Mouse (Mus musculus) midbrain, postnatal 0 days (tissue): ENCODE measurements around the gene Nr1d1. TPM values are rescaled to one million over a fixed set of nuclear protein-coding genes. Genes with fewer than 3 reads are reported as not detected.
A peak's percentile ranks its signal among the peaks of the same experiment; 100 is the strongest.

ENCODE experiments used
- ATAC-seq: fragments of 200-750 bp; cut with Nextera tagmentation; 2 replicates; pipeline ENCODE4 v1.8.0; 2017; ENCODE audit warnings: moderate number of reproducible peaks, mild to moderate bottlenecking, moderate TSS enrichment, moderate library complexity; ENCODE audit not compliant: low FRiP score
- DNase-seq: peaks from one replicate; pipeline ENCODE4 v3.0.0-alpha.2; 2015; ENCODE audit warnings: low spot score
- H3K27ac ChIP-seq: fragments of 300-500 bp; sonication (generic); 2 replicates; pipeline ENCODE4 v1.5.1; 2014; ENCODE audit warnings: low read depth, mild to moderate bottlenecking, low read length, mixed read lengths
- H3K27me3 ChIP-seq: fragments of 300-500 bp; sonication (generic); 2 replicates; pipeline ENCODE4 v1.6.1; 2014; ENCODE audit warnings: low read length, control low read depth, mixed read lengths; ENCODE audit not compliant: insufficient read depth
- H3K36me3 ChIP-seq: fragments of 300-500 bp; sonication (generic); 2 replicates; pipeline ENCODE4 v1.6.1; 2014; ENCODE audit warnings: low read length, control low read depth, mixed read lengths; ENCODE audit not compliant: insufficient read depth
- H3K4me1 ChIP-seq: fragments of 300-500 bp; sonication (generic); 2 replicates; pipeline ENCODE4 v1.6.1; 2014; ENCODE audit warnings: mild to moderate bottlenecking, control low read depth, antibody characterized with exemption, low read length, mixed read lengths; ENCODE audit not compliant: insufficient read depth
- H3K4me2 ChIP-seq: fragments of 300-500 bp; sonication (generic); 2 replicates; pipeline ENCODE4 v1.6.1; 2014; ENCODE audit warnings: low read depth, mild to moderate bottlenecking, low read length, mixed read lengths; ENCODE audit not compliant: poor library complexity, severe bottlenecking
- H3K4me3 ChIP-seq: fragments of 300-500 bp; sonication (generic); 2 replicates; pipeline ENCODE4 v1.5.1; 2014; ENCODE audit warnings: low read depth, mild to moderate bottlenecking, low read length, moderate library complexity
- H3K9ac ChIP-seq: fragments of 300-500 bp; sonication (generic); replicated peaks from 2 replicates; pipeline ENCODE4 v1.6.1; 2014; ENCODE audit warnings: mild to moderate bottlenecking, low read length, moderate library complexity, mixed read lengths; ENCODE audit not compliant: poor library complexity, severe bottlenecking
- H3K9me3 ChIP-seq: fragments of 300-500 bp; sonication (generic); 2 replicates; pipeline ENCODE4 v1.6.1; 2016; ENCODE audit warnings: low read length, control low read depth
- CTCF ChIP-seq: IDR thresholded peaks from 2 replicates; pipeline ENCODE4 v1.5.1; 2016; ENCODE audit warnings: antibody characterized with exemption, mild to moderate bottlenecking
- WGBS: fragments of 180-500 bp; shearing (Covaris S2); extraction: QIAGEN DNeasy Blood & Tissue Kit; methylation state at CpG from one replicate; pipeline ENCODE4 v1.1.7; 2014; 5-methylcytosine and 5-hydroxymethylcytosine counted together
- polyA plus RNA-seq: library from polyadenylated mRNA; unstranded; fragments of >200 nt; fragmentation: Nextera tagmentation; extraction: Ambion mirVana; gene quantifications from 2 replicates; pipeline ENCODE4 v1.2.1, GENCODE M21; 2015
- total RNA-seq: library from RNA; depleted of rRNA; stranded (reverse); fragments of >200 nt; gene quantifications from 2 replicates; pipeline ENCODE4 v1.2.3, GENCODE M21; 2014

Nr1d1 gene
- total and polyA plus RNA-seq, 2 experiments from 2014 or later = 11.0 to 14.3 TPM

DNA sequence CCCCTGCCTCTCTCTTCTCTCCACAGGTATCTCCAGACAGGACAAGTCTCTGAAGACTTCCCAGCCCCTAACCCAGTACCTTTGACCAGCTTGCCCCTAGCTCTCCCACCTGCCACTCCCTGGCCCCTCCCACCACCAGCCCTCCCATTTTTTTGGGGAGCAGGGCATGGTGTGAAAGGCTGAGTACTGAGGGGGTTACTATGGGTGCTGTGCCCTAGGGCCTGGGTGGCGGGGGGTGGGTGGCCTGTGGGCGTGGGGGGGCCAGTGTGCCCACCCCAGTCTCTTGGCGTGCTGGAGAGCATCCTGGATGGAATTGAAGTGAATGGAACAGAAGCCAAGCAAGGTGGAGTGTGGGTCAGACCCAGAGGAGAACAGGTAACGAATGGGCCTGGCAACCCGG is 21.9 kb downstream of the Nr1d1 start:
- H3K4me1 ChIP-seq = peaks cover 35% of the 10 kb centered on the region
- peak overlapping the region; percentile 4; the same call in 1 of the 2 replicates for H3K9ac ChIP-seq
- H3K27me3 ChIP-seq = no peaks in the 10 kb centered on the region
- 93% methylated on average over 5 of the region's 5 CpGs for WGBS
- ATAC-seq = no peak
- DNase-seq = no peak
- no peak overlapping the region for H3K4me2 ChIP-seq
- H3K9me3 ChIP-seq = no peaks in the 10 kb centered on the region
- TF ChIP-seq CTCF = no peak
- peak overlapping the region; percentile 74 for H3K27ac ChIP-seq
- H3K4me3 ChIP-seq = no peak overlapping the region
- peaks cover 20% of the 10 kb centered on the region for H3K36me3 ChIP-seq

DNA sequence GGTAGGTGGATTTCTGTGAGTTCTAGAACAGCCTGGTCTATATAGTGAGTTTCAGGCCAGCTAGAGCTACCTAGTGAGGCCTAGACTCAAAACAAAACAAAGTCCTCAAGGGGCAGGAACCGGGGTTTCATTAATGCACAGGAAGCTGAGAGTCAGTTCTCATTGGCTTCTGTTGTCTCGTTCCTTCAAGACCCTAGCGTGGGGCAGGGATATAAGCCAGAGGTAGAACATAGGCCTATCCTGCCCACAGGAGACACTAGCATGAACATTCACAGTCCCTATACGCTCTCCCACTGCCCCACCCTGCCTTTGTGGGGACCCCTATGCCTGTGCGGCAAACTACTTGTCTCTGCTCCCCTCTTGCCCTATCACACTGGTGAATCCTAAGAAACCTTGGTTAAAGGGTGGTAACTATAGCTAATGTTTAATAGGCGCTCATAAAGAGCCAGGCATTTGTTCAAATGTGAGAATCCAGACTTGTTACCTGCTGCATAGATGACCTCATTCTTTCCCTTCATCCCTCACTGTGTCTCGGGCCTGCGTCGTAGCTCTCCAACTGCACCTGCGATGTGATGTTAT is 22.5 kb downstream of the Nr1d1 start:
- DNase-seq = no peak
- peak overlapping the region; percentile 74; the same call in 1 of the 2 replicates for H3K27ac ChIP-seq
- 81% methylated on average over 10 of the region's 10 CpGs for WGBS
- no peak for TF ChIP-seq CTCF
- no peak overlapping the region for H3K4me2 ChIP-seq
- H3K9ac ChIP-seq = 0 out of 2 replicates have a peak overlapping the region, but pooled peaks have one; percentile 4
- no peak for ATAC-seq
- peaks cover 18% of the 10 kb centered on the region for H3K36me3 ChIP-seq
- H3K4me1 ChIP-seq = peaks cover 39% of the 10 kb centered on the region
- no peaks in the 10 kb centered on the region for H3K27me3 ChIP-seq
- H3K4me3 ChIP-seq = no peak overlapping the region
- no peaks in the 10 kb centered on the region for H3K9me3 ChIP-seq

DNA sequence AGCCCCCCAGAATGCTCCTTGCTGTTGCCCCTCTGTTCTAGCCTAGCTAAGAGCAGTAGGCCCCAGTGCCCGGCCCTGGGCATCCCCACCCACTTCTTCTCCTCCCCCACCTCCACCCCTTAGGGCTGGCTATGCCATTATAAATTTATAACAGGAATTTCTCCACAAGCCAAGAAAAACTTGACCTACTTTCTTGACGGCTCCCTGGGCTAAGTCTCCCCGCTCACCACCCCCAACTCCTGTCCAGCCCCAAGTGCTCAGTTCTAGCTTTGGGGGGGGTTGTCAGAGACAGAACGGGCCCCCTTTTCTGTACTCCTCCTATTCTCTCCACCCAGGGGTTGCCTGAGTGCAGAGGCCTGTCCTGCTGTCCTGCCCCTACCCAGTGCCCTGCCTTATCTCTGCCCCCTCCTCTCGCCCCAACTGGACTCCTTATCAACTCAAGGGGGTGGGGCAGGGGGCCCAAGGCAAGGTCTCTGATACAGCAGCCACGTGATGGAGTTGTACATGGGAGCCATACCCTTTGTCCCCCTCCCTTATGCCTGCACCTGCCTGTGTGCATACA is 23.8 kb downstream of the Nr1d1 start:
- Histone ChIP-seq H3K4me1 (peaks cover 50% of the 10 kb centered on the region), H3K9ac (peak overlapping the region; percentile 42; the same call in 1 of the 2 replicates), H3K36me3 (peaks cover 13% of the 10 kb centered on the region), H3K27me3 (no peaks in the 10 kb centered on the region), H3K4me3 (no peak overlapping the region), H3K4me2 (peak overlapping the region; percentile 94), H3K27ac (peak overlapping the region; percentile 96), H3K9me3 (no peaks in the 10 kb centered on the region)
- ATAC-seq (peak; percentile 14; the same call in 1 of the 2 replicates), DNase-seq (no peak)
- 14% methylated on average over 6 of the region's 6 CpGs for WGBS
- TF ChIP-seq CTCF = no peak

DNA sequence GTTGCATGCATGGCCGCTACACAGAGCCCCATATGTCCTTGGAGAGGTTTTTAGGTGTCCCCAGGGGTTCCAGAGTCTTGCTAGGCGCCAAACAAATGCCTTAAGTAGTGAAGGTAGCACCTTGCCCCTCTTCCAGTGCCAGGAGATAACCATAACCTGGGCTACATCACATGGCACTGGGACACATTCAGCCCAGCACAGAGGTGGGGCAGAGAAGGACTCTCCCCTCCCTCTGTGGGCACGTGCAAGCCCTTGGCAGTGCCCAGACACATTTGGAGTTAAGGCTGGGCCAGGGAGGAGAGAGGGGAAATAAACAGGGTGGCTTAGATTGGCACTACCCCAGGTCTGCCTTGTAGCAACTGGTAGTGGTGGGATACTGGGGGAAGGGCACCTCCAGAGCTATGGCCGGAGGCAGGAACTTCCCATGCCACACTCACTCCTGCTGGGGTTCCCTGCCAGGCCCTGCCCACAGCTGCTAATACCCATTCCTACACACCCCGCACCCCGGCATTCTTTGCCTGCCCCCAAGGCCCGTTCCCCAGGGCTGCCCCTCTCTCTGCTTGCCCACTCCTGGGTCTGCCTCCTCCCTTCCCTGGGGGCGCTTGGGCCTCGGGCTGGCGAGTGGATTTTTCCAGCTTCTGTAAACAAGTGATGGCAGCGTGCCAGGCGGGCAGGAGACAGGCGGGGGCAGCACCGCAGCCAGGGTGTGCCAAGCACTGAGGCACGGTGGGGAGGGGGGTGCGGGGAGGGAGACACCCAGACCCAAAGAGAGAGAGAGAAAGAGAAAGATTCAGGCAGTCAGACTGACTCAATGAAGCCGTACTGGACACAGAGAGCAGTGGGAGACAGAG is 24.6 kb downstream of the Nr1d1 start:
- WGBS = 12% methylated on average over 15 of the region's 17 CpGs
- Histone ChIP-seq H3K36me3 (peaks cover 10% of the 10 kb centered on the region; the same call in 1 of the 2 replicates), H3K4me3 (no peak overlapping the region), H3K4me2 (peak overlapping the region; percentile 94), H3K27ac (peak overlapping the region; percentile 96), H3K27me3 (no peaks in the 10 kb centered on the region), H3K9ac (peak overlapping the region; percentile 64; the same call in 1 of the 2 replicates), H3K4me1 (peaks cover 57% of the 10 kb centered on the region), H3K9me3 (no peaks in the 10 kb centered on the region)
- DNase-seq (peak; percentile 94), ATAC-seq (peak; percentile 62)
- no peak for TF ChIP-seq CTCF

DNA sequence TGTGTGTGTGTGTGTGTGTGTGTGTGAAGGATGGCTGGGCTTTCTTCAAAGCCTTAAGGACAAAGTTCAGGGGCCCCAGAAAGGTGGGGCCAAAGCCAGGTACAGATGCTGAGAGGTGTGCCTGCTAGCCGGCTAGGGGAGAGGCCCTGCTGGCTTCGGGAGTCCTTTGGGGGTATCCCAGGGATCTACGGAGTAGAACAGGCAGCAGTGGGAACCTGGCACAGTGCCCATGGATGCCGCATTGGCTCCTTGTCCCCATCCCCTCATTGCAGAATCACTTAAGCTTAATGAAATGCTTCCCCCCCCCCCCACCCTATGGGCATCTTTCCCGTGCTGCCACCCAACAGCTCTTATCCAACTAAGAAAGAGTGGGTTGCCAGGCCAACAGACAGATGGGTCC is 25.4 kb downstream of the Nr1d1 start:
- no peak for TF ChIP-seq CTCF
- Histone ChIP-seq H3K9me3 (no peaks in the 10 kb centered on the region), H3K4me1 (peaks cover 64% of the 10 kb centered on the region), H3K4me2 (peak overlapping the region; percentile 94), H3K4me3 (peak overlapping the region; percentile 27; the same call in 1 of the 2 replicates), H3K27me3 (no peaks in the 10 kb centered on the region), H3K27ac (peak overlapping the region; percentile 96), H3K9ac (peak overlapping the region; percentile 64), H3K36me3 (peaks cover 7% of the 10 kb centered on the region; the same call in 1 of the 2 replicates)
- DNase-seq (peak; percentile 79), ATAC-seq (no peak)
- 9% methylated on average over 5 of the region's 5 CpGs for WGBS
